Mouse (Mus musculus): Measurements from ENCODE around the gene Gm44511.
"Not testable (repeated sequence)": the region's sequence is repeated elsewhere in the genome, so short reads cannot be mapped to it uniquely, and the experiment has no call there.

Gene Gm44511

DNA sequence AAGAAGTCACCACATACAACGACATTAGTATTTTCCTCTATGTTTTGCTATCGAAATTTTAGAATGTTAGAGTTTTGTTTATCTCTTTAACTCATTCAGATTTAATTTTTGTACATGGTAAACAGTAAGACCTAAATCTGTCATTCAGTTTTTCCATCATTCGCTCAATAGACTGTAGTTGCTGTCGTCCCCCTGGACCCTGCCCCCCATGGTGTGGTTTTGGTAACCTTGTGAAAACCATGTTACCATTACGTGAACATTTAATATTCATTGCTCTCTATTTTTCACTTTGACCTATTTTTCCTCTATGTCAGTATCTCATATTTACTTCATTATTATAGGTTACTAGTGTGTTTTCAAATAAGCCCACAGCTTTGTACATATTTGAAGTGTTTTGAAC is 61.5 kb downstream of the Gm44511 start:
- intact Hi-C loops (cut with DNase I): no loop called here

DNA sequence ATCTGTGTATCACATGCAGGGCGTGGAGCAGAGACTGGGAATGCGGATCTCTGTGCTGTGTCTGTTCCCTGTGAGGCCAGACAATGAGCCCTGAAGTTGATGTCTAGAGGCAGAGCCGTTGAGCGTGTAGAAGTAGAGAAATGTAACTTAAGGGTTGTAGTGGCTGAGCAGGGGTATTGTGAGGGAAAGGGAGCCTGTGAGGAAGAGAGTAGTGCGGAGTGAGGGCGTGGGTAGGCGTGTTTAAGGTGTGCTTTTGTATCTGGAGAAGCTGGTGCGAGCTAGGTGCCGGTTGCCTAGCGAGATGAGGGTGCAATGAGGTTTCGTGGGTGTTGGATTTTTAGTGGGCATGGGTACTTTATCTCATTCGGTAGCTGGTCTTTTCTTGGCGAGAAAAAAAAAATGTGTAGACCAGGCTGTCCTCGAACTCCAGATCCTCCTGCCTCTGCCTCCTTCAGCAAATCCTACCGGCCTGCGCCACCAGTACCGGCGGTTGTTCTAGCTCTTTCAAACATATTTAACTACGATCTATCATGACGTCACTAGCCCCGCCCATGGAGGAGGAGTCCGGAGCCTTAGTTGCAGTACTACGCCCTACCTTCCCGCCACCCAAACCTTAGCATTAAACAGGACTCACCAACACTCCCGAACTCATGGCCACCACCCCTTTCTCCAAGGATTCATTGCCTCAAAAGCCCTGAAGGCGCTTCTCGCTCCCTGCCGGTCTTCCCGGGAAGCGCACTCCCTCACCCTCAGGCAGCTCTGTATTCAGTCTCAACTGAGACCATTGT is 62.2 kb downstream of the Gm44511 start:
- intact Hi-C loops (cut with DNase I): no loop called here

- intact Hi-C loops (cut with DNase I): not testable (repeated sequence)
These were observed 63.0 kb downstream of the Gm44511 start for GRCm38 (mm10) chr6:128762892-128763670.

DNA sequence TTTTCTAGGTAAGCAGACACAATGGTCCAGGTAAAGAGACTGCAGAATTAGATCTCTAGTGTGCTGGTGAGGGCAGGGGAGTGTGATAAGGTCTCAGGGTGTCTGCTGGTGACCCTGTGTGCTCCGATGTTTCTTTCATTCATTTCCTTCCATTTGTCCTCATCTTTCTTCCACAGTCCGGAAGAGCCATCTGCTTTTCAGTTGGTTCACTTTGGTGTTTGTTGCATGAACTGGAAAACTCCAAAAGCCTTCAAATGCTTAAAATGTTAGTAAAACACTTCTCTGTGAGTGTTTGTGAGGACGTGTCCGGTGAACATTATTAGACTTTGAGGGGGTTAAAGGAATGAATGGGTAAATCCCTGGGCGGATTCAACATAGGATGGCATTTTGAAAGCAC is 65.0 kb downstream of the Gm44511 start:
- intact Hi-C loops (cut with DNase I): loop anchor here (2.0 kb wide), 1 partner anchor 78 kb away; no protein-coding TSS in a partner anchor

DNA sequence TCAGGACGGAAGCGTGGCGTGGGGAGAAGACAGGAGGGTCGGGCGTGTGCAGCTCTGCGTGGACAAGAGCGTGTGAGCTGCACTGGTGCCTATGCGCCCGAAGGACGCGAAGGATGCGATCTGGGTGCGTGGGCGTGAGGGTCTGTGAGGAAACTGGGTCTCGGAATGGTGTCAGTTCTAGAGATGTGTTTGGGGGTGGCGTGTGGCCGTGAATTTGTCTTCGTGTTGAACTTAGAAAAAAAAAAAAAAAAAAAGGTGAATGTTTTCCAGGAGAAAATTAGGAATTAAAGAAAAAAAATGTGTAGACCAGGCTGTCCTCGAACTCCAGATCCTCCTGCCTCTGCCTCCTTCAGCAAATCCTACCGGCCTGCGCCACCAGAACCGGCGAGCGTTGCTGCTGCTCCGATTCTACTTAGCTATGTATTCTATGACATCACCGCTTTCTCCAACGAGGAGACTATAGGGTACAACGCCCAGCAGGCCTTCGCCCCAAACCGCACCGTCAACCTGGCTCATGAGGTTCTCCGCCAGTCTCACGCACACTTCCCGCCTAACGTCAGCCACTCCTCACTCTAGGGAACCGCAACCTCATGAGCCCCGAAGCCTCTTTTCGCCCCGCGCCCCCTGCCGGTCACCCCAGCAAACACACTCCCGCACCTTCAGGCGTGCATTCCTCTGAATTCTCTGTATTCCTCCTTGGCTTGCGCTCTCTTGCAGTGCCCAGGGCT is 65.5 kb downstream of the Gm44511 start:
- intact Hi-C loops (cut with DNase I): loop anchor here (1.0 to 2.0 kb wide), 2 partner anchors 38 to 78 kb away; no protein-coding TSS in a partner anchor

- intact Hi-C loops (cut with DNase I): loop anchor here (1.0 to 2.0 kb wide), 2 partner anchors 38 to 79 kb away; no protein-coding TSS in a partner anchor
These were observed 66.1 kb downstream of the Gm44511 start for GRCm38 (mm10) chr6:128760016-128760415.

DNA sequence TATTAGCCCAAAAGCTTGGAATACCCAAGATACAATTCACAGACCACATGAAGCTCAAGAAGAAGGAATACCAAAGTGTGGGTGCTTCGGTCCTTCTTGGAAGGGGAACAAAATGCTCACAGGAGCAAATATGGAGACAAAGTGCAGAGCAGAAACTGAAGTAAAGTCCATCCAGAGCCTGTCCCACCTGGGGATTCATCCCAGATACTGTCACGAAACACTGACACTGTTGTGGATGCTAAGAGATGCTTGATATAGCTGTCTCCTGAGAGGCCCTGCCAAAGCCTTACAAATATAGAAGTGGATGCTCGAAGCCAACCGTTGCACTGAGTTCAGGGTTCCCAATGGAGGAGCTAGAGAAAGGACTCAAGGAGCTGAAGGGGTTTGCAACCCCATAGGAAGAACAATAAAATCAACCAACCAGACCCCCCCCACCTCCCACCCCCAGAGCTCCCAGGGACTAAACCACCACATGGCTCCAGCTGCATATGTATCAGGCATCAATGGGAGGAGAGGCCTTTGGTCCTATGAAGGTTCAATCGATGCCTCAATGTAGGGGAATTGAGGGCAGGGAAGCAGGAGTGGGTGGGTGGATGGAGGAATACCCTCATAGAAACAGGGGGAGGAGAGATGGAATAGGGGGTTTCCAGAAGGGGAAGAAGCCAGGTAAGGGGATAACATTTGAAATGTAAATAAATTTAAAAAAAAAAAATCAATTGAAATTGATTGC is 66.7 kb downstream of the Gm44511 start:
- intact Hi-C loops (cut with DNase I): no loop called here

DNA sequence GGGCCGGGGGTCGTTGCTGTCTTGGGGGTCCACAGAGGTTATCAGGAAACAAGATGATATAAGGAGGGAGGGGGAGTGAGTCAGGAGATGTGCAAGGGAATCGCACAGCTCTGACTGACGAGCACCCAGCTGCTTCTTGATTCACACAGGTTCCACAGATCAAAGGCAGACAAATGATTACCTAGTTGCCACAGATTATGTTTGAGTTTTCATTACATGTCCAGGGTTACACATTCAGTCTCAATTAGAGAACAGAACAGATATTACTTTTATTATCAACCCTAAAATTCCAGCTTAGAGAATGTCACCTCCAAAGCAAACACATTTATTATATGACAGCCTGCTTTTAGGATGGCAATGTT is 70.7 kb downstream of the Gm44511 start:
- intact Hi-C loops (cut with DNase I): not testable (repeated sequence)

DNA sequence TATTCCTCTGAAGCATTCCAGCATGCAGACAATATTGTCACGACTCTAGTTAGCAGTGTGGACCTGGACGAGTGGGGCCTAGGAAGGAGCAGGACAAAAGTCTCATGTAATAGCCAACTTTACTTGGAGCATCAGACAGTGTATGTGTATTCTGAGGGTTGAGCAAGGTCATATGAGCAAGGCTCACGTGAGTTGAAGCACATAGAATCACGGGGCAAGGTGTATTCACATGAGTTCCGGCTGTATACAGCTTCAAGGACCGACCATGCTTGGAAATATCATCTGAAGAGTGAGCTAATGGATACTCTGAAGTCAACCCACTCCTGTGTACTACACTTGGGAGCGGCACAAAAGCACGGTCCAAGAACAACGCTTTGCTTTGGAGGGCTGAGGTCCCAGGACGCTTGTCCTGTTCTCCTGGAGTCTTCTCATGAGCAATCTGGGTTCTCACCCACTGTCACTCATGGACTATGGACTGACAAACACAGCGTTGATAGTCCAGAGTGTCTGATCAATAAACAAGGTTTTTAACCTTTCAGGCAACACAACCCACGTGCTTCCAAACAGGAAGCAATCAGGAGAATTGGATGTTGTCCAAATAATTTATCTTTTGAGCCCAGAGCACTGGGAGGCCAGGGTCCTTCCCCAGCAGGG is 71.2 kb downstream of the Gm44511 start:
- intact Hi-C loops (cut with DNase I): not testable (repeated sequence)

DNA sequence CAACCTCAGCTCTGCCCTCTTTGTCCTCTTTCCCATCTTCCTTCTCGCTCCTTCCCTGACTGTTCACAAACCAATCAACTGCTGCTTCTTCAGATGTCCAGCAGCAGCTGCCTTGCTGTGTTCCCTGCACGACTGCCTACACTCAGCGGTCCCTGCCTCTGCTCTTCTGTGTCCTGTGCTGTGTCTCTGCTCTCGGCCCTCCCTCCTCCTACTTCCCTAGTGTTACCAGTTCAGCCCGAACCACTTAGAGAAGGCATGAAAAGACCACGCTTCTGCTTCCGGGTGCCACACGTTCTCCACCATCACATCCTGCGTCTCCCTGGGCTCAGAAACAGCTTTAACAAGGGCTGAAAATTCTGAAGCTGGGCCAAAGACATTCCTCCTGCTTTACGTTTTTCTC is 71.8 kb downstream of the Gm44511 start:
- intact Hi-C loops (cut with DNase I): not testable (repeated sequence)

DNA sequence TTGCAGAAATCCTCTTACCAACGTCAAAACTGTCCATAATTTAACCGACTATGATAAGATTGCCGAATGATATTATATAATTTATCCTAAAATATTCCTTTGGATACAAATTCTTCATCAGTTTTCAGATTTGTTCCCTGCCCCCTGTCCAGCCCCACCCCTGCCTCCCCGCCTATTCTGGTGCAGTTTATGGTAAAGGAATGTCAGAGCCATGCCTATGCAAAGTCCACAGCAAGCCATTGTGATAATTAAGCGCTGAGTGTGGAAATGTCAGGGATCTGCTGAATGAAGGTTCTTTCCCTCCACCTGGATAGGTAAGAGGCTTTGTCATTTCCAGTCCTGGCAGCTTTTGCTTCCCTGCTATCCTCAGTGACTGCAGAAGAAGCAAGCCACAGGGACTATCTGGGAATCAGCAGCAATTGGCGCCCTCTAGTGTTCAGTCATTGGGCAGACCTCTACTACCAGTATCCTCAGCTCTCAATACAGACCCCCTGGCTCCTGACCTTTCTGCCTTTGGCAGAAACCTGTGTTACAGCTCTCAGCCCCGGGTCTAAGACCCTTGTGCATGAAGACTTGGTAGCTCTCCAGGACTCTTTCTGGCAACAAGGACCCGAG is 72.4 kb downstream of the Gm44511 start:
- intact Hi-C loops (cut with DNase I): loop anchor here (2.0 kb wide), 1 partner anchor 121 kb away; no protein-coding TSS in a partner anchor

GRCm38 (mm10) chr6:128747006-128747405 is 79.1 kb downstream of the Gm44511 start:
- intact Hi-C loops (cut with DNase I): not testable (repeated sequence)

GRCm38 (mm10) chr6:128737445-128737844 is 88.7 kb downstream of the Gm44511 start:
- intact Hi-C loops (cut with DNase I): loop anchor here (5.0 kb wide), 1 partner anchor 95 kb away; no protein-coding TSS in a partner anchor

DNA sequence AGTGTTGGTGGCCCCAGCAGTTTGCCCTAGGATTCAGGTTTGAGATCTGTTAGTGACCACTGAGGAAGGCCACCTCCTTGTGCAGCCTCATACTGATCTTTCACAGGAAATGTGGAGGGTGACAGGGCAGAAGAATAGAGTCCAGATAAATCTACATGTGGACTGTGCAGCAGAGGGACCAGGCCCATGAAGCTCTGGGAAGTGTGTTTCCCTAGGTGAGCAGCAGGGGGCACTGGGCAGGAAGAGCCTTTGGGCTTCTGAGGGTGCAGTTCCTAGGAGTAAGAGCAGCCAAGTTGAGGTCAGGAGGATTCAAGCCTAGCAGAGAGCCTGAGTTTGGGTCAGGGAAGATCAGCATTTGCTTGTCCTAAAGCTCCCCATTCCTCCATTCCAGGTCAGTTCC is 90.0 kb downstream of the Gm44511 start:
- intact Hi-C loops (cut with DNase I): loop anchor here (5.0 kb wide), 1 partner anchor 94 kb away; no protein-coding TSS in a partner anchor

GRCm38 (mm10) chr6:128734896-128735295 is 91.2 kb downstream of the Gm44511 start:
- intact Hi-C loops (cut with DNase I): loop anchor here (5.0 kb wide), 1 partner anchor 93 kb away; no protein-coding TSS in a partner anchor

DNA sequence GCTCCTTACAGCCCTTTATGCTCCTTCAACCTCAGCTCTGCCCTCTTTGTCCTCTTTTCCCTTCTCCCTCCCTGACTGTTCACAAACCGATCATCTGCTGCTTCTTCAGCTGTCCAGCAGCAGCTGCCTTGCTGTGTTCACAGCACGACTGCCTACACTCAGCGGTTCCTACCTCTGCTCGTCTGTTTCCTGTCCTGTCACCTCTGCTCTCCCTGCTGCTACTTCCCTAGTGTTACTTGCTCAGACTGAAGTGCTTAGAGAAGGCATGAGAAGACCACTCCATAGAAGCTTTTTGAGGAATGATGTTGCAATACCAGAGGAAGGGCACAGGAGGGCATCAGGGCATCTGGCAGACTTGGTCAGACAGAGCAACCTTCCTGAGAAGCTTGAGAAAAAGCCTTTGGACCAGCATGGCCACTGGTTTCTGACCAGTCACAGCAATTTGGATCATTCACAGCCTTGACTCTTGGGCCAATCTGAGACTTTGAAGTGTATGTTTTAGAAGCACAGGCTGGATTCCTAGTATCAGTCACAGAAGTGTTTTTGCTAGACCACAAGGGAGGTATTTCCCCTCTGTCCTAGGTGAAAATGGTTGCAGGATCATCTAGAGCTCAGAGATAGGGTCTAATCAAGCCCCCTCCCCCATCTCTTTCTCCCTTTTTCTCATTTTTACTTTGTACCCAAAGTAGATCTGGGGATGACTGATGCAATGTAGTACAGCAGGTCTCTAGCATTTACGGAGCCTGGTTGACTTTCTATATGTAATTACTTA is 92.0 kb downstream of the Gm44511 start:
- intact Hi-C loops (cut with DNase I): no loop called here

GRCm38 (mm10) chr6:128732032-128732431 is 94.1 kb downstream of the Gm44511 start:
- intact Hi-C loops (cut with DNase I): no loop called here

All from adrenal gland (tissue).